Mouse (Mus musculus) limb, embryonic 14.5 days (tissue): ENCODE results near the gene Ksr1. TPM values are rescaled to one million over a fixed set of nuclear protein-coding genes. Genes with fewer than 3 reads are reported as not detected.
A peak's percentile ranks its signal among the peaks of the same experiment; 100 is the strongest.

Experiments
- ATAC-seq: fragments of 200-750 bp; cut with Nextera tagmentation; 2 replicates; pipeline ENCODE4 v1.8.0; 2017; ENCODE audit warnings: low read depth, moderate number of reproducible peaks, moderate TSS enrichment; ENCODE audit not compliant: low FRiP score
- DNase-seq: peaks from one replicate; pipeline ENCODE4 v3.0.0-alpha.2; 2015; ENCODE audit warnings: low spot score
- H3K27ac ChIP-seq: fragments of 300-500 bp; sonication (generic); replicated peaks from 2 replicates; pipeline ENCODE4 v1.5.1; 2014; ENCODE audit warnings: low read depth, mild to moderate bottlenecking, low read length, moderate library complexity, mixed read lengths
- H3K27me3 ChIP-seq: fragments of 300-500 bp; sonication (generic); 2 replicates; pipeline ENCODE4 v1.6.1; 2014; ENCODE audit warnings: low read length, mixed read lengths; ENCODE audit not compliant: control insufficient read depth, insufficient read depth
- H3K36me3 ChIP-seq: fragments of 300-500 bp; sonication (generic); 2 replicates; pipeline ENCODE4 v1.6.1; 2014; ENCODE audit warnings: mild to moderate bottlenecking, low read length, moderate library complexity, mixed read lengths; ENCODE audit not compliant: control insufficient read depth, insufficient read depth
- H3K4me1 ChIP-seq: fragments of 300-500 bp; sonication (generic); 2 replicates; pipeline ENCODE4 v1.6.1; 2014; ENCODE audit warnings: antibody characterized with exemption, low read length, mixed read lengths; ENCODE audit not compliant: control insufficient read depth, insufficient read depth
- H3K4me2 ChIP-seq: fragments of 300-500 bp; sonication (generic); replicated peaks from 2 replicates; pipeline ENCODE4 v1.6.1; 2014; ENCODE audit warnings: low read depth, mild to moderate bottlenecking, low read length, moderate library complexity; ENCODE audit not compliant: severe bottlenecking
- H3K4me3 ChIP-seq: fragments of 300-500 bp; sonication (generic); replicated peaks from 2 replicates; pipeline ENCODE4 v1.5.1; 2014; ENCODE audit warnings: low read length
- H3K9ac ChIP-seq: fragments of 300-500 bp; sonication (generic); 2 replicates; pipeline ENCODE4 v1.6.1; 2014; ENCODE audit warnings: mild to moderate bottlenecking, low read depth, low read length, moderate library complexity; ENCODE audit not compliant: severe bottlenecking
- H3K9me3 ChIP-seq: fragments of 300-500 bp; sonication (generic); 2 replicates; pipeline ENCODE4 v1.6.1; 2016; ENCODE audit warnings: low read length; ENCODE audit not compliant: control insufficient read depth
- POLR2A ChIP-seq: fragments of 200-500 bp; IDR thresholded peaks from 2 replicates; pipeline ENCODE4 v1.8.0; 2012; ENCODE audit warnings: inconsistent platforms, mild to moderate bottlenecking, moderate library complexity, borderline replicate concordance; ENCODE audit not compliant: insufficient read depth, insufficient read length; ENCODE audit errors: extremely low read depth
- WGBS: fragments of 180-500 bp; shearing (Covaris S2); extraction: QIAGEN DNeasy Blood & Tissue Kit; methylation state at CpG from one replicate; pipeline ENCODE4 v1.1.7; 2014; 5-methylcytosine and 5-hydroxymethylcytosine counted together
- polyA plus RNA-seq, 2 experiments: library from polyadenylated mRNA; depleted of rRNA in 1 of 2; stranded (reverse) in 1 of 2; unstranded in 1 of 2; fragments of >200 nt; fragmentation: Nextera tagmentation in 1 of 2; extraction: Ambion mirVana in 1 of 2; gene quantifications; 2 replicates each; pipeline versions ENCODE4 v1.2.1 to v1.2.3; 2012 to 2014

Gene Ksr1
- polyA plus RNA-seq, 2 experiments = 8.2 to 24.1 TPM

- Histone ChIP-seq H3K4me1 (peaks cover 10% of the 10 kb centered on the region; the same call in 1 of the 2 replicates), H3K9me3 (no peaks in the 10 kb centered on the region), H3K4me2 (no peak overlapping the region), H3K36me3 (no peaks in the 10 kb centered on the region), H3K27me3 (no peaks in the 10 kb centered on the region), H3K9ac (no peak overlapping the region), H3K4me3 (no peak overlapping the region), H3K27ac (no peak overlapping the region)
- 84% methylated on average over 4 of the region's 4 CpGs for WGBS
- no peak for DNase-seq
- ATAC-seq = no peak
- TF ChIP-seq POLR2A = no peak
These were observed 3.1 kb upstream of the Ksr1 start for GRCm38 (mm10) chr11:79149295-79149694.

- peaks cover 13% of the 10 kb centered on the region for H3K4me1 ChIP-seq
- H3K4me2 ChIP-seq = no peak overlapping the region
- ATAC-seq = no peak
- H3K4me3 ChIP-seq = no peak overlapping the region
- no peaks in the 10 kb centered on the region for H3K36me3 ChIP-seq
- WGBS = 84% methylated on average over 4 of the region's 4 CpGs
- no peaks in the 10 kb centered on the region for H3K27me3 ChIP-seq
- no peaks in the 10 kb centered on the region for H3K9me3 ChIP-seq
- H3K27ac ChIP-seq = no peak overlapping the region
- H3K9ac ChIP-seq = no peak overlapping the region
- TF ChIP-seq POLR2A = no peak
- no peak for DNase-seq
These were observed 2.6 kb upstream of the Ksr1 start for GRCm38 (mm10) chr11:79148783-79149182.

- under 1% methylated on average over 55 of the region's 62 CpGs for WGBS
- Histone ChIP-seq H3K36me3 (no peaks in the 10 kb centered on the region), H3K9me3 (no peaks in the 10 kb centered on the region), H3K9ac (peak overlapping the region; percentile 84), H3K4me3 (peak overlapping the region; percentile 71), H3K4me1 (peaks cover 25% of the 10 kb centered on the region), H3K27me3 (no peaks in the 10 kb centered on the region), H3K27ac (peak overlapping the region; percentile 89), H3K4me2 (peak overlapping the region; percentile 83)
- ATAC-seq (no peak; the same call in none of the 2 replicates), DNase-seq (peak; percentile 25)
- no peak for TF ChIP-seq POLR2A
These were observed 633 bp downstream of the Ksr1 start for GRCm38 (mm10) chr11:79145283-79146265.

GRCm38 (mm10) chr11:79144741-79145140, 1.5 kb downstream of the Ksr1 start:
- peak overlapping the region; percentile 83 for H3K4me2 ChIP-seq
- H3K27ac ChIP-seq = no peak overlapping the region
- no peaks in the 10 kb centered on the region for H3K27me3 ChIP-seq
- H3K36me3 ChIP-seq = no peaks in the 10 kb centered on the region
- H3K9me3 ChIP-seq = no peaks in the 10 kb centered on the region
- TF ChIP-seq POLR2A = no peak
- DNase-seq = no peak
- WGBS = 54% methylated on average over 1 of the region's 1 CpGs
- H3K4me1 ChIP-seq = peaks cover 25% of the 10 kb centered on the region
- no peak overlapping the region for H3K9ac ChIP-seq
- peak overlapping the region; percentile 71 for H3K4me3 ChIP-seq
- ATAC-seq = no peak

- H3K4me2 ChIP-seq = peak overlapping the region; percentile 83
- ATAC-seq = no peak
- no peaks in the 10 kb centered on the region for H3K36me3 ChIP-seq
- no peak overlapping the region for H3K9ac ChIP-seq
- WGBS = 74% methylated on average over 2 of the region's 2 CpGs
- no peak for DNase-seq
- no peak overlapping the region for H3K27ac ChIP-seq
- TF ChIP-seq POLR2A = no peak
- no peak overlapping the region for H3K4me3 ChIP-seq
- no peaks in the 10 kb centered on the region for H3K9me3 ChIP-seq
- peaks cover 25% of the 10 kb centered on the region for H3K4me1 ChIP-seq
- H3K27me3 ChIP-seq = no peaks in the 10 kb centered on the region
These were observed 2.1 kb downstream of the Ksr1 start for GRCm38 (mm10) chr11:79144043-79144591.
